Mouse (Mus musculus): ENCODE measurements around the gene Prkce. TPM values are rescaled to one million over a fixed set of nuclear protein-coding genes. Genes with fewer than 3 reads are reported as not detected.

Gene Prkce
- polyA plus RNA-seq, 1 experiment from 2014 or later, result 6.7 TPM

- H3K4me2 ChIP-seq (ENCODE audit: low read depth, low read length), result no peak overlapping the region
- H3K9me3 ChIP-seq (replicated peaks; ENCODE audit: control insufficient read depth, low read length), result no peaks in the 10 kb centered on the region
- ATAC-seq (replicated peaks; ENCODE audit: insufficient number of reproducible peaks, low FRiP score, low TSS enrichment, low read depth) (no peak), DNase-seq (ENCODE audit: low spot score) (no peak)
- H3K9ac ChIP-seq (replicated peaks; ENCODE audit: low read length), result no peak overlapping the region
- no peak overlapping the region for H3K27ac ChIP-seq (replicated peaks; ENCODE audit: low read depth, low read length)
- H3K27me3 ChIP-seq (ENCODE audit: control insufficient read depth, insufficient read depth, low read length), result no peaks in the 10 kb centered on the region
- no peaks in the 10 kb centered on the region for H3K4me1 ChIP-seq (ENCODE audit: control insufficient read depth, insufficient read depth, low read length)
- H3K4me3 ChIP-seq (ENCODE audit: low read depth, low read length), result no peak overlapping the region
- no peaks in the 10 kb centered on the region for H3K36me3 ChIP-seq (replicated peaks; ENCODE audit: control insufficient read depth, insufficient read depth, low read depth, low read length)
- WGBS, result 82% methylated on average over 5 of the region's 5 CpGs
Measured at GRCm38 (mm10) chr17:86522649-86523048, 355.1 kb downstream of the Prkce start.

DNA sequence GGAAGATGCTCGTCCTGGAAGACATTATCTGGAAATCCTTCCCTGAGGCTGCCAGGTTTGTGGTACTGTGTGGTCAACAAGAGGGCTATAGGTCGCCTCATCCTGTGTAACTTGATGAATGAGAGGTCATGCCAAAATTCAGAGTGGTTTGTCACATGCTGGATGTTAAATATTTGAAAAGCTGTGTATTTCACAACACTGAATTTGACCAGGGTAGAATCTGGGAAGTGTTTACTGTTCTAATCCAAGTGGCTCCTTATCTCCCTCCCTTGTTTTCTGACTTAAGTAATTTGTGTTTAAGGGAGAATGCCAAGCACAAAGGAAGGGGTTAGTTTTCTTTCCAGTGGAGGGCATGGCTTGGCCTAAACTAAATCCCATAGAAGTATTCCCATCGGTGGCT, 355.8 kb downstream of the Prkce start:
- Histone ChIP-seq H3K9ac (replicated peaks; ENCODE audit: low read length) (no peak overlapping the region), H3K9me3 (replicated peaks; ENCODE audit: control insufficient read depth, low read length) (no peaks in the 10 kb centered on the region), H3K27ac (replicated peaks; ENCODE audit: low read depth, low read length) (no peak overlapping the region), H3K36me3 (replicated peaks; ENCODE audit: control insufficient read depth, insufficient read depth, low read depth, low read length) (no peaks in the 10 kb centered on the region), H3K27me3 (ENCODE audit: control insufficient read depth, insufficient read depth, low read length) (no peaks in the 10 kb centered on the region), H3K4me3 (ENCODE audit: low read depth, low read length) (no peak overlapping the region), H3K4me2 (ENCODE audit: low read depth, low read length) (no peak overlapping the region), H3K4me1 (ENCODE audit: control insufficient read depth, insufficient read depth, low read length) (no peaks in the 10 kb centered on the region)
- ATAC-seq (replicated peaks; ENCODE audit: insufficient number of reproducible peaks, low FRiP score, low TSS enrichment, low read depth) (no peak), DNase-seq (ENCODE audit: low spot score) (no peak)
- 68% methylated on average over 3 of the region's 3 CpGs for WGBS

DNA sequence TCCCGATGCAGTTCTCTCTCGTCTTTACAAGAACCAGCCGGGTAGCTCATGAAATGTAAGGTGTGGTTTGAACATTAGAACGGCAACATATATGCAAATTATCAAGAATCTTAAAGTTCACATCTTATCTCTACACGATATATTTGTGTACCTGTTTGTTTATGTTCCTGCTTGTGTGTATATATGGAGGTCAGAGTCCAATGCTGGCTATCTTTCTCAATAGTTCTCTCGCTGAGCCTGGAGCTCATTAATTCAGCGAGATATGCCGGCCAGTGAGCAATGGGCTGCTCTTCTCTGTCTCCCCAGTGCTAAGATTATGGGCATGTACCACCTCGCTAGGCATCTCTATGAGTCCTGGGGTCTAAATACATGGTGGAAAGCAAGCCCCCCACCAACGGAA, 356.3 kb downstream of the Prkce start:
- ATAC-seq (replicated peaks; ENCODE audit: insufficient number of reproducible peaks, low FRiP score, low TSS enrichment, low read depth), result no peak
- Histone ChIP-seq H3K4me2 (ENCODE audit: low read depth, low read length) (no peak overlapping the region), H3K9me3 (replicated peaks; ENCODE audit: control insufficient read depth, low read length) (no peaks in the 10 kb centered on the region), H3K27me3 (ENCODE audit: control insufficient read depth, insufficient read depth, low read length) (no peaks in the 10 kb centered on the region), H3K4me1 (ENCODE audit: control insufficient read depth, insufficient read depth, low read length) (no peaks in the 10 kb centered on the region), H3K9ac (replicated peaks; ENCODE audit: low read length) (no peak overlapping the region), H3K36me3 (replicated peaks; ENCODE audit: control insufficient read depth, insufficient read depth, low read depth, low read length) (no peaks in the 10 kb centered on the region), H3K27ac (replicated peaks; ENCODE audit: low read depth, low read length) (no peak overlapping the region), H3K4me3 (ENCODE audit: low read depth, low read length) (no peak overlapping the region)
- no peak for DNase-seq (ENCODE audit: low spot score)
- WGBS, result 90% methylated on average over 10 of the region's 10 CpGs

DNA sequence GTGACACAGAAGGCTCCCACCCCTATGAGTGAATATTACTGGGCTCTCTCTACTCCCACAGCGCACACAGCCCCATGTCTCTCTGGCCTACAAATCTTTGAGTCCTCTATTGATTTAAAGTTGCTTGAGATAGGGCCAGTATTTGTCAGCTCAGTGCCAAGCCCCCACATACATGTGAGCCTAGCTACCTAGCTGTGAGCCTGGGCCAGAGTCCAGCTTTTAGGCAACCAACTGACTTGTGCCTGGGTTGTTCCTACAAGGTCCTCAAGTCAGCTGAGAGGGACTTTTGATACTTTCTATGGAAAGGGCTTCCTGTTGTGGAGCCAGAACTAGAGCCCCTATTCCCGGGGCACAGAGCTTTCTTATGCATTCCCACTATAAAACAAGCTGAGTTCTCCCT, 357.5 kb downstream of the Prkce start:
- DNase-seq (ENCODE audit: low spot score) (no peak), ATAC-seq (replicated peaks; ENCODE audit: insufficient number of reproducible peaks, low FRiP score, low TSS enrichment, low read depth) (no peak)
- no peaks in the 10 kb centered on the region for H3K27me3 ChIP-seq (ENCODE audit: control insufficient read depth, insufficient read depth, low read length)
- no peaks in the 10 kb centered on the region for H3K36me3 ChIP-seq (replicated peaks; ENCODE audit: control insufficient read depth, insufficient read depth, low read depth, low read length)
- H3K27ac ChIP-seq (replicated peaks; ENCODE audit: low read depth, low read length), result no peak overlapping the region
- no peak overlapping the region for H3K4me3 ChIP-seq (ENCODE audit: low read depth, low read length)
- H3K4me1 ChIP-seq (ENCODE audit: control insufficient read depth, insufficient read depth, low read length), result no peaks in the 10 kb centered on the region
- WGBS, result 91% methylated on average over 2 of the region's 2 CpGs
- no peak overlapping the region for H3K4me2 ChIP-seq (ENCODE audit: low read depth, low read length)
- no peaks in the 10 kb centered on the region for H3K9me3 ChIP-seq (replicated peaks; ENCODE audit: control insufficient read depth, low read length)
- no peak overlapping the region for H3K9ac ChIP-seq (replicated peaks; ENCODE audit: low read length)

DNA sequence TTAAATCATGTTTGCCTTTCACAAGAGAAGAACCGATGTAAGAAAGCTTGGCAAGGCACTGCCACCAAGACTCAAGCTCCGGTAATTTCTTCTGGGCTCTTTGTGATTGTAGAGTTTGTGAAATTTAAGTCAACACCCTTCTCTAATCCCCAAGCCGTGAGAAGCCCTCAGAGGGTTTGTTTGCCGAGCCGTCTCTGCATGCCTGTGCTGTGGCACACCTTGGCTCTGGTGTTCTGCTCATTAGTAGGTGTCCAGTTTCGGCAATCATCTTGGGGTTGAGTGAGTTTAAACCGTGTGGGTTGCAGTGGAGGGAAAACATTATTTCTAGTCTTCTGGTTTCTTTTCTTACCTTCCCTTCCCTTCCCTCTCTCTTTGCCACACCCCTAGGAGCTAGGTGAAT, 358.4 kb downstream of the Prkce start:
- 66% methylated on average over 7 of the region's 7 CpGs for WGBS
- no peak for DNase-seq (ENCODE audit: low spot score)
- H3K4me3 ChIP-seq (ENCODE audit: low read depth, low read length), result no peak overlapping the region
- no peak overlapping the region for H3K4me2 ChIP-seq (ENCODE audit: low read depth, low read length)
- no peaks in the 10 kb centered on the region for H3K27me3 ChIP-seq (ENCODE audit: control insufficient read depth, insufficient read depth, low read length)
- no peak overlapping the region for H3K9ac ChIP-seq (replicated peaks; ENCODE audit: low read length)
- no peak overlapping the region for H3K27ac ChIP-seq (replicated peaks; ENCODE audit: low read depth, low read length)
- ATAC-seq (replicated peaks; ENCODE audit: insufficient number of reproducible peaks, low FRiP score, low TSS enrichment, low read depth), result no peak
- no peaks in the 10 kb centered on the region for H3K36me3 ChIP-seq (replicated peaks; ENCODE audit: control insufficient read depth, insufficient read depth, low read depth, low read length)
- H3K9me3 ChIP-seq (replicated peaks; ENCODE audit: control insufficient read depth, low read length), result no peaks in the 10 kb centered on the region
- no peaks in the 10 kb centered on the region for H3K4me1 ChIP-seq (ENCODE audit: control insufficient read depth, insufficient read depth, low read length)

DNA sequence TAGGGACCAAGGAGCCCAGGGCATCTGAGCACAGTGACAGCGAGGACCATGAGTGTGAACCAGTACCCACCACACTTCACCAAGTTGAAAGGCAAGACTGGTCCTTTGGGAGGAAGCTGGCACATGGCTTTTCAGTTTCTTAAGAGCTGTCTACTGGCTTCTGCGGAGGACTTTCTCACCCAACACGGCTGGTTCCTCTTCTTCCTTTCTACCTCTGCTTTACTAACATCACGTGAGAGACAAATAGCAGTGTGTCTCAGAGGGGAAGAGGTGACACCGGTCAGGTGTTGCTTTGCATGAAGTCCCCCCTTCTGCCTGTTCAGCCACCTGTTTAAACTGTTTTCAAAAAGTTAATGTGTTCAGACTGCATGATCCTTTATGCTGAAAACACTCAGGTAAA, 359.7 kb downstream of the Prkce start:
- H3K27me3 ChIP-seq (ENCODE audit: control insufficient read depth, insufficient read depth, low read length), result no peaks in the 10 kb centered on the region
- H3K9ac ChIP-seq (replicated peaks; ENCODE audit: low read length), result no peak overlapping the region
- H3K27ac ChIP-seq (replicated peaks; ENCODE audit: low read depth, low read length), result no peak overlapping the region
- H3K4me2 ChIP-seq (ENCODE audit: low read depth, low read length), result no peak overlapping the region
- no peak overlapping the region for H3K4me3 ChIP-seq (ENCODE audit: low read depth, low read length)
- H3K9me3 ChIP-seq (replicated peaks; ENCODE audit: control insufficient read depth, low read length), result no peaks in the 10 kb centered on the region
- no peaks in the 10 kb centered on the region for H3K4me1 ChIP-seq (ENCODE audit: control insufficient read depth, insufficient read depth, low read length)
- DNase-seq (ENCODE audit: low spot score), result no peak
- ATAC-seq (replicated peaks; ENCODE audit: insufficient number of reproducible peaks, low FRiP score, low TSS enrichment, low read depth), result no peak
- no peaks in the 10 kb centered on the region for H3K36me3 ChIP-seq (replicated peaks; ENCODE audit: control insufficient read depth, insufficient read depth, low read depth, low read length)
- WGBS, result 91% methylated on average over 5 of the region's 5 CpGs

DNA sequence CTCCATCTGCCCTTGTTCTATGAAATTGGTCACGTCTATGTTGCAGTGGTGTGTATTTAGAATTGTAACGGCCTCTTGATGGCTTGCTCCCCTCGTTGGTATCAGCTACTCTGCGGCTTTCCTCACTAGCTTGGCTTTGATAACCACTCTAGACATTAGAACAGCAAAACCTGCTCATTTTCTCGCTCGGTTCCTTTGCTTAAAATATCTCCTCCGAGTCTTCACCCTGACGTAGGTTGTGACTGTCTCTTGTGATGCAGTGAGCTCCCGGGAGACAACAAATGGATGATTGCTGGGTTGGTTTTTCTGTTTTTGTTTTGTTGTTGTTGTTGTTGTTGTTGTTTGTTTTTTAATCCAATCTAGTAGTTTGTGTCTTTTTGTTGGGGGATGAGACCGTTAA, 361.4 kb downstream of the Prkce start:
- ATAC-seq (replicated peaks; ENCODE audit: insufficient number of reproducible peaks, low FRiP score, low TSS enrichment, low read depth) (no peak), DNase-seq (ENCODE audit: low spot score) (no peak)
- no peak overlapping the region for H3K9ac ChIP-seq (replicated peaks; ENCODE audit: low read length)
- WGBS, result 86% methylated on average over 10 of the region's 10 CpGs
- no peak overlapping the region for H3K4me3 ChIP-seq (ENCODE audit: low read depth, low read length)
- H3K36me3 ChIP-seq (replicated peaks; ENCODE audit: control insufficient read depth, insufficient read depth, low read depth, low read length), result no peaks in the 10 kb centered on the region
- no peak overlapping the region for H3K27ac ChIP-seq (replicated peaks; ENCODE audit: low read depth, low read length)
- H3K27me3 ChIP-seq (ENCODE audit: control insufficient read depth, insufficient read depth, low read length), result no peaks in the 10 kb centered on the region
- H3K9me3 ChIP-seq (replicated peaks; ENCODE audit: control insufficient read depth, low read length), result no peaks in the 10 kb centered on the region
- no peaks in the 10 kb centered on the region for H3K4me1 ChIP-seq (ENCODE audit: control insufficient read depth, insufficient read depth, low read length)
- no peak overlapping the region for H3K4me2 ChIP-seq (ENCODE audit: low read depth, low read length)

- Histone ChIP-seq H3K9ac (replicated peaks; ENCODE audit: low read length) (no peak overlapping the region), H3K36me3 (replicated peaks; ENCODE audit: control insufficient read depth, insufficient read depth, low read depth, low read length) (no peaks in the 10 kb centered on the region), H3K4me2 (ENCODE audit: low read depth, low read length) (no peak overlapping the region), H3K27me3 (ENCODE audit: control insufficient read depth, insufficient read depth, low read length) (no peaks in the 10 kb centered on the region), H3K4me1 (ENCODE audit: control insufficient read depth, insufficient read depth, low read length) (no peaks in the 10 kb centered on the region), H3K27ac (replicated peaks; ENCODE audit: low read depth, low read length) (no peak overlapping the region), H3K9me3 (replicated peaks; ENCODE audit: control insufficient read depth, low read length) (no peaks in the 10 kb centered on the region), H3K4me3 (ENCODE audit: low read depth, low read length) (no peak overlapping the region)
- no peak for DNase-seq (ENCODE audit: low spot score)
- 82% methylated on average over 4 of the region's 4 CpGs for WGBS
- ATAC-seq (replicated peaks; ENCODE audit: insufficient number of reproducible peaks, low FRiP score, low TSS enrichment, low read depth), result no peak
Measured at GRCm38 (mm10) chr17:86529411-86529810, 361.8 kb downstream of the Prkce start.

- Histone ChIP-seq H3K9me3 (replicated peaks; ENCODE audit: control insufficient read depth, low read length) (no peaks in the 10 kb centered on the region), H3K27me3 (ENCODE audit: control insufficient read depth, insufficient read depth, low read length) (no peaks in the 10 kb centered on the region), H3K27ac (replicated peaks; ENCODE audit: low read depth, low read length) (no peak overlapping the region), H3K9ac (replicated peaks; ENCODE audit: low read length) (no peak overlapping the region), H3K4me1 (ENCODE audit: control insufficient read depth, insufficient read depth, low read length) (no peaks in the 10 kb centered on the region), H3K36me3 (replicated peaks; ENCODE audit: control insufficient read depth, insufficient read depth, low read depth, low read length) (no peaks in the 10 kb centered on the region), H3K4me3 (ENCODE audit: low read depth, low read length) (no peak overlapping the region), H3K4me2 (ENCODE audit: low read depth, low read length) (no peak overlapping the region)
- WGBS, result 89% methylated on average over 6 of the region's 6 CpGs
- ATAC-seq (replicated peaks; ENCODE audit: insufficient number of reproducible peaks, low FRiP score, low TSS enrichment, low read depth) (no peak), DNase-seq (ENCODE audit: low spot score) (no peak)
Measured at GRCm38 (mm10) chr17:86531231-86531630, 363.6 kb downstream of the Prkce start.

Data from embryonic facial prominence, embryonic 11.5 days (tissue).